Mouse (Mus musculus): ENCODE measurements around the gene Stk24.

Stk24 gene

GRCm38 (mm10) chr14:121264453-121264852, 115.4 kb downstream of the Stk24 start:
- DNase-seq (ENCODE audit: low read depth in 1 of 2, low spot score in 2 of 2) = no peak

- DNase-seq (ENCODE audit: low read depth in 1 of 2, low spot score in 2 of 2) = no peak
Measured at GRCm38 (mm10) chr14:121263912-121264311, 115.9 kb downstream of the Stk24 start.

- DNase-seq (ENCODE audit: low read depth in 1 of 2, low spot score in 2 of 2) = no peak
Measured at GRCm38 (mm10) chr14:121262606-121263005, 117.2 kb downstream of the Stk24 start.

GRCm38 (mm10) chr14:121261229-121261879, 118.5 kb downstream of the Stk24 start:
- no peak for DNase-seq (ENCODE audit: low read depth in 1 of 2, low spot score in 2 of 2)

- no peak for DNase-seq (ENCODE audit: low read depth in 1 of 2, low spot score in 2 of 2)
Measured at GRCm38 (mm10) chr14:121259789-121260188, 120.0 kb downstream of the Stk24 start.

- DNase-seq (ENCODE audit: low read depth in 1 of 2, low spot score in 2 of 2) = no peak
Measured at GRCm38 (mm10) chr14:121259332-121259731, 120.5 kb downstream of the Stk24 start.

- DNase-seq (ENCODE audit: low read depth in 1 of 2, low spot score in 2 of 2) = no peak
Measured at GRCm38 (mm10) chr14:121256896-121257295, 122.9 kb downstream of the Stk24 start.

- DNase-seq (ENCODE audit: low read depth in 1 of 2, low spot score in 2 of 2) = no peak
Measured at GRCm38 (mm10) chr14:121255469-121255868, 124.3 kb downstream of the Stk24 start.

- DNase-seq (ENCODE audit: low read depth in 1 of 2, low spot score in 2 of 2) = no peak
Measured at GRCm38 (mm10) chr14:121254869-121255268, 124.9 kb downstream of the Stk24 start.

- DNase-seq (ENCODE audit: low read depth in 1 of 2, low spot score in 2 of 2) = no peak
Measured at GRCm38 (mm10) chr14:121252542-121252941, 127.3 kb downstream of the Stk24 start.

GRCm38 (mm10) chr14:121251708-121252107, 128.1 kb downstream of the Stk24 start:
- DNase-seq (ENCODE audit: low read depth in 1 of 2, low spot score in 2 of 2) = no peak

- no peak for DNase-seq (ENCODE audit: low read depth in 1 of 2, low spot score in 2 of 2)
Measured at GRCm38 (mm10) chr14:121251099-121251498, 128.7 kb downstream of the Stk24 start.

- no peak for DNase-seq (ENCODE audit: low read depth in 1 of 2, low spot score in 2 of 2)
Measured at GRCm38 (mm10) chr14:121248346-121248745, 131.5 kb downstream of the Stk24 start.

- DNase-seq (ENCODE audit: low read depth in 1 of 2, low spot score in 2 of 2) = no peak
Measured at GRCm38 (mm10) chr14:121247287-121247686, 132.5 kb downstream of the Stk24 start.

- DNase-seq (ENCODE audit: low read depth in 1 of 2, low spot score in 2 of 2) = no peak
Measured at GRCm38 (mm10) chr14:121246048-121246731, 133.6 kb downstream of the Stk24 start.

- DNase-seq (ENCODE audit: low read depth in 1 of 2, low spot score in 2 of 2) = no peak
Measured at GRCm38 (mm10) chr14:121244104-121244503, 135.7 kb downstream of the Stk24 start.

GRCm38 (mm10) chr14:121239386-121239785, 140.4 kb downstream of the Stk24 start:
- no peak for DNase-seq (ENCODE audit: low read depth in 1 of 2, low spot score in 2 of 2)

- no peak for DNase-seq (ENCODE audit: low read depth in 1 of 2, low spot score in 2 of 2)
Measured at GRCm38 (mm10) chr14:121238727-121239126, 141.1 kb downstream of the Stk24 start.

- DNase-seq (ENCODE audit: low read depth in 1 of 2, low spot score in 2 of 2) = no peak
Measured at GRCm38 (mm10) chr14:121236736-121237135, 143.1 kb downstream of the Stk24 start.

Measured in monocyte, adult 2 months (primary cell).